Mouse (Mus musculus) gonadal fat pad, adult 2 months (tissue): ENCODE results near the gene Prr7. TPM values are rescaled to one million over a fixed set of nuclear protein-coding genes. Genes with fewer than 3 reads are reported as not detected.
"Not testable (repeated sequence)": the region's sequence is repeated elsewhere in the genome, so short reads cannot be mapped to it uniquely, and the experiment has no call there.

ENCODE experiments used
- DNase-seq: peaks from one replicate; pipeline ENCODE4 v3.0.0-alpha.2; 2012; ENCODE audit warnings: low read depth
- polyA plus RNA-seq: library from polyadenylated mRNA; depleted of rRNA; stranded (reverse); fragments of >200 nt; gene quantifications from 2 replicates; pipeline ENCODE4 v1.2.3, GENCODE M21; 2012; rRNA removed

The Prr7 gene
- polyA plus RNA-seq = 1.9 and 3.4 TPM in 2 replicates

DNA sequence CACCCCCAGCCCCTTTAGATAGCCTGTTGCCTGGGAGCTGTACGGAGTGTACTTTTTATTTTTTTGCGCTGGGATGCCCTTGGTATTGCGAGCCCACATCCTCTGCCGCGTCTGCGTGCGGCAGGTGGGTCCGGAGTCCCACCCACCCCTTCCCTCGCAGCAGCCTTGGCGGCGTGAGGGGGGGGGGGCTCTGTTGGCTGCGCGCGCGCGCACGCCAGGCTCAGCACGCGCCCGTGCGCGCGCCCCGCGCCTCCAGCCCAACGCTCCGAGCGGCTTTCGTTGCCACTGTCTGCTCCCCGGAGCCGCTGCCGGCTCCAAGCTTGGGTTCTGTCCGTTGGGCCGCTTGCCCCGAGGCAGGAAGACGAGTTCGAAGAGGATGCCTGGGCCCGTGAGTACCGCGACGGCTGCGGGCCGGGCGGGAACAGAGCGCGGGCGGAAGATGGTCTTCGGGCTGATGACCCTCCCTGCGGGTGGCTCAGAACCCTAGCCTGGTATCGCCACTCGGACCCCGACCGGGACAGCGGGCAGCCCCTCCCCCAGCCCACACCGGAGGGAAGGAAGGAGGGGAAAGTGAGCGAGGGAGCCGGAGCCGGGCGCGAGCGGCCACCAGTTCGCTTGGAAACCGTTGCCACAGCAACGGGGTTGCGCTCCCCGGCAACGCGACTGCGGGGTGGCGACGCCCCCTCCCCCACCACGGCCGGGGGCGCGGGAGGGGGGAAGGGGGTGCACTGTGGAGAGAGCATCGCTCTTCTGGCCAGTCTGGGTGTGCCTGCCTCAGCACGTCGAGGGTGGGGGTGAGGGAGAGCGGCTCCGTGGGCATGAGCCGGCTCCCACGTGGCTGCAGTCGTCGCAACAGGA lies at the start of gene Prr7:
Prr7 (plus strand) TSS at position 241 of the 858 bp plus-strand sequence.
- no peak for DNase-seq

DNA sequence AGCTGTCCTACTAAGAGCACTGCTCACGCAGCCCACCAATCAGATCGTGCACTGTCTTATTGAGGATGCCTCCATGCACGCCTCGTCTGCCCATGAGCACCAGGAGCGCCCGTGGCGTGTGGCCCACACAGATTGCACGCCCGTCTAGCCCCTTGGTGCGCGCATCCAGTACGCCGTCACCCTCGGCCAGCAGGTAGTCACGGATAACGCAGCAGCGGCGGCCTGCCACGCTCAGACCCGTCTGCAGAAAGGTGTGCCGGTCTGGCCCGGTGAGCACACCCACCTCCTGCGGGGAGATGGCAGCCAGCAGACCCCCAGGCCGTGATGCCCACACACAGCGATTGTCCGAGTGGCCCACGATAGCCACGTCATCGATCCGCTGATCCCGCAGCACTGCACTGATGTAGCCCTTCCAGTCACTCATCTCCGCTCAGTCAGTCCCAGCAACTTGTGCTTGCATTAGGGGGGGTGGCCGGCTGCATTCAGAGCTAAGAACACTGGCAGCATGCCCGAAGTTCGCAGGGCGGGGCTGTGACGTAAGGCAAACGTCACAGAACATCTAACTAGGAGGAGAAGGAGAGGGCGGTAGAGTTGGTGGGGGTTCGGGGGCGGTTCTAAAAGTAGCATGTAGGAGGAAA lies 49.2 kb upstream of the Prr7 start, which contains the start of gene Pfn3:
Pfn3 (minus strand) TSS at position 490 of the 638 bp plus-strand sequence.
- DNase-seq = no peak

DNA sequence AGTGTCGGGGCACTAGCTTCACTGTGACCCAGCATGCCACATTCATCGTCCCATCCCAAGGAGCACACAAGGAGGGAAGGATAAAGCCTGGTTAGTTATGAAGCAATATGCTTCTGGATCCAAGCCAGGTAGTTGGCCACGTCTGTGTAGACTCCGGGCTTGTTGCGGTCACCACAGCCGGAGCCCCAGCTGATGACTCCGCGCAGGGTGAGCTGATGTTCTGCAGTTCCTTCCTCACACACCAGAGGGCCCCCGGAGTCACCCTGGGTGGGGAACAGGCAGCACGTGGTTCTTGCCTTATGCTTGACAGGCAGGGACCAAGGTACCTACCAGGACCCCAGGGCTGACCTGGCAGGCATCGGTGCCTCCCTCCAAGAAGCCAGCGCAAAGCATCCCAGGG lies 46.1 kb upstream of the Prr7 start:
- no peak for DNase-seq

DNA sequence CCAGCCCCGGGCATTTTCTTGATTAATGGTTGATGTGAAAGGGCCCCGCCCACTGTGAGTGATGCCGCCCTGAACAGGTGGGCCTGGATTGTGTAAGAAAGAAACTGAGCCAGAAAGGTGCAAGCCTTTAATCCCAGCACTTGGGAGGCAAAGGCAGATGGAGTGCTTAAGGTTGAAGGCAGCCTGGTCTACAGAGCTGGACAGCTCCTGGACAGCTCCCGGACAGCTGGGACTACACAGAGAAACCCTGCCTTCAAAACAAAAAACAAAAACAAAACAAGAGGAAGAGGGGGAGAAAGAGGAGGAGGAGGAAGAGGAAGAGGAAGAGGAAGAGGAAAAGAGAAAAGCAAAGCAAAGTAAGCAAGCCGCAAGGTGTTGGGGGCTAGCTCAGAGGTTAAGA lies 44.9 kb upstream of the Prr7 start:
- no peak for DNase-seq

DNA sequence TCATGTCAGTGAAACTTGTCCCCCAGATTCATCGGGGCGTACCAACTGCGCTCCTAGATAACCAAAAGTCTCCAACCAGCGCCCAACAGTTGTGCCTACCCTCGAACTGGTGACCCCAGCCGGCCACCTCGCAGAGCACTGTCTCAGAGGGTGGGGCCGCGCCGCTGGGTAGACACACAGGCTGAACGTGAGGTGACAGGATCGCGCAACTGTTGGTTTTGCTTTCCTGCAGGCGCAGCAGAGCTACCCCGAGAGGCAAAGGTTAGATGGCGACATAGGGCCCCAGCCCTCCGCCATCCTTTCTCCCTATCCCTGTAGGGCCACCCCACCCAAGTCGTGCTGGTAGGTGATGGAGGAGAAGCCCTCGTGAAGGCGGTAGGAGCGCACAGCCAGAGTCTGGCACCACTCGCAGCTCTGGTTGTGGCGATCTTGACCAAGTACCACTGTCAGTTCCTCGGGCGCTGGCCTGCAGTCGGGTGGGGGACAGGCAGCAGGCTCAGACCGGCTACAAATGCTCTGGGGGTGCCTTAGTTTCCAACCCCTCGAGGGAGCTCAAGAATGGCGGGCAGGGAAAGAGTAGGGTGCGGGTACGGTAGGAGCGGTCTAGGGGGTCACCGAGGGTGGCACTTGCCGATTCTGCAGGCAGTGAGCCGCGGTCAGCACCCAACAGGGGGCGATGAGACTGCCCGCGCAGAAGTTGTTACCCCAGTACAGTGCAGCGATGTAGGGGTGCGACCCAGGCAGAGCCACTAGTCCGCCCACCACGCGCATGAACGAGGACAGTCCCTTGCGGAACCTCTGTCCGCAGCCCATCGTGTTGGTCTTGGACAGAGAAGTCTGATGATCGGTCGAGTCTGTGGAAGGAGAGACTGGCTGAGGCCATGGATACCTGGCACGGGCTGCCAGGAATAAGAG lies 43.8 kb upstream of the Prr7 start:
- no peak for DNase-seq

DNA sequence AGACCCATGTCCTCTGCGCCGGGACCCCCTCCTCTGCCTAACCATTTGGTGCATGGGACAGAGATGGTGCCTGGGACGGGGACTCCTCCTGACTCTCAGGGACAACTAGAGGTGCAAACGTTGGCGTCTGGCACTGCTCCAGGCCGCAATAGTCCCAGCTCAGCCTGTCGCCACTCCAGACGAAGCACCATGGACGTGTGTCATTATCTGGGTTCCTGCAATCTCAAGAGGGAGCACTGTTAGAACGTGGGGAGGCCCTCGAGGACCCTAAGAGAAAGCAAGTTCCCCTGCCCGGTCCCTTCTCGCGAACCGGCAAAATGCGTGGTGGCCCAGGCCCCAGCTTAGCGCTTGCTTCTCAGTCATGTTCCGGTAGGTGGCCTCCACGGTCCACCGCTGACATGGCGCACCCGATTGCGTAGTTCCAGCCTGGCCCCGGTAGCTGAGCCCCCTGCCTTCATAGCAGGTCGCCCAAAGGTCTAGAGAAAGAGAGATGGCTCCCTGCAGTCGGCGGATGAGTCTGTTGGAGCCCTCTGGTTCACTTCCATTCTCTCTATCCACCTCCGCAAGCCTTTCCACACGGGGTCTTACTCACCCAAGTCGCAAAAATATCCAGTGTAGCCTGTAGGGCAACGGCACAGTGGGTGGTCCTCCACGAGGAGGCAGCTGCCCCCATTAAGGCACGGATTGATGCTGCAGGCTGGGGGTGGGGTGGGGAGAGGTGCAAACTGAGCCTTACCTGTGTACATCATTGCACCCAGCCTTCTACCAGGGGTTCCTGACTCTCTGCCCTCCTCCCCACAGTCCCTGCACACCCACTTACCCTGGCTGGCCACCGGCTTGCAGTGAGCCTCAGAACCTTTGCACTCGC lies 42.9 kb upstream of the Prr7 start:
- DNase-seq = no peak

DNA sequence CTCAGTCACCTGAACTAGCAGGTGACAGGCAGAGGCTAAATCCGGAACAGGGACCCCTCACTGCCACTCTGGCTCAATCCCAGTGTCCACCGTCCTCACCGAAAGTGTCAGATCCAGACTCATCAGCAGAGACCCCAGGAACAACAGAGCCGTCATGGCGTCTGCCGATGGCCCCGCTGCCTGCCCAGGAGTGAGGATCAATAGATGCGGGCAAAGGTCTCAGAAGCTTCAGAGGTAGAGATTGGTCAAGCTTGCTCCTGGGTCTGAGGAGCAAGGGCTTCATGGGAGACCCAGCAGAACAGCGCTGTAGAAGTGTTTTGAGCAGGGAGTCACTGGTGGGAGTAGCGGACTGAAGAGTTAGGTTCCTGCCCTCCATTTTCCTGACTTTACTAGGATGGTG lies 37.5 kb upstream of the Prr7 start, which contains the start of gene F12:
F12 (minus strand) TSS at position 181 of the 400 bp plus-strand sequence.
- DNase-seq = no peak

DNA sequence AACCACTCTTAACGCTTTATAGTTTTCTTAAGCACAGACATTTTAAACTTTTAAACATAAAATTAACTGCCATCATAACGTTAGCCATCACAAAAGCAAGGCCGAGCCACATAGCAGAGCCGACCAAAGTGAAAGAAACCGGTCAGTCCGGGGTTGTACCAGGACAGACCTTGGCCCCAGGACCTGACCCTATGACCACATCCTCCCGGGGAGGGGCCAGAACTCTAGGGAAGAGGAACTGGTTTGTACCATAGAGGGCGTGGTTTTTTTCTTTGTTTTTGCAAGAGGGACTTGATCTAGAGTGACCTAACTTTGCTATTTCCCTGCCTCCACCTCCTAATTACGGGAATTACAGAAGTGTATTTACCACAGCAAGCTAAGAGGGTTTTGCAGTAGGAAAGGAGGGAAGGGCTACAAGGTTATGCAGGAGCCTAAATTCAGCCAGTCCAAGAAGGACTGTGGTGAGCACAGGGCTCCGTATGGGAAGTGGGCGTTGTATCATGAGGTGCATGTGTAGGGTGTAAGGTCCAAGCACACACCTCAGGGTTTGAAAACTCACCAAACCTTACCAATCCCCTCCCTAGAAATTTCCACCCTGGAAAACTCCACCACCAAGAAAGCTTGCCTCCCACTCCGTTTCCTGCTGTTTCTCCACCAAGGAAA lies 34.7 kb upstream of the Prr7 start:
- DNase-seq = no peak

DNA sequence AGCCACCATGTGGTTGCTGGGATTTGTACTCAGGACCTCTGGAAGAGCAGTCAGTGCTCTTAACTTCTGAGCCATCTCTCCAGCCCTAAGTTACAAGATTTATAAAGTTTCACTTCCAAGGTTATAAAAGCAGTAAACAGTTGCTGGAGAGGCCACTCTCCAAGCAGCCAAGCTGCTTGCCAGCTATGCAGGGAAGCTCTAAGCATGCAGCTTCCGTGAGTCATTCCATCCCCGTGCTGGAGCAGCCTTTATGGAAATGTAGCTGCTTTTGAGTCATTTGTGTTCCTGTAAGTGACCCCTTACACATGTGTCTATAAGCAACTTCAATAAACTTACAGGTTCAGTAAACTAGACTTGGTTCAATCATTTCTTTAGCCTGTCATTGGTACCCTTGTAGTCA lies 33.5 kb upstream of the Prr7 start:
- DNase-seq = no peak

DNA sequence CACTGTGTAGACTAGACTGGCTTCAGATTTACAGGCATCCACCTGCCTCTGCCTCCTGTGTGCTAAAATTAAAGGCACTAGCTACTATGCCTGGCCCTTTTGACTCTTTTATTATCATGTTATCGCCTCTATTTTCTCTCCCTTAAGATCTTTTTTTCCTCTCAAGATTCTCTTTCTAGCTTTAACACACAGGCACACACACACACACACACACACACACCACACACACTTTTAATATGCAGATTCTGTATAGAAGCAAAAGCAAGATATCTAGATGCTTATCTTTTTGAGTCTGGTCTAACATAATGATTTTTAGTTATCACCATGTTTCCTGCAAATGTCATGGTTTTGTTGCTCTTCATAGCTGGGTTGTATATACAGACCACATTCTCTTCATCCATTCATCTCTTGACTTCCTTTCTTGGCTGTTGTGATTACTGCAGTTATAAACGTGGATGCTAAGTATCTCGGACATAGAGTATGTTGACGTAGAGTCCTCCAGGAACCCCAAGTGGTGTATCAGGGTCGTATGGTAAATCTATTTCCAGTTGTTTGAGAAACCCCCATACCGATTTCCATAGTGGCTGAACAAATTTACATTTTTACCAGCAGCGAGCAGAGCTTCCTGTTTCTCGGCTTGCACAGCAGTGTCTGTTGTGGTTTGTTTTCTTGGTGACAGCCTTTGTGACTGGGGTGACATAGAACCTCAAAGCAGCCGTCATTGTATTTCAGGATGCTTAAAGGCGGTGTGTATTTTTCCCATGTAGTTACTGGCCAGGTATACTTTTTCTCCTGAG lies 32.0 kb upstream of the Prr7 start:
- no peak for DNase-seq

DNA sequence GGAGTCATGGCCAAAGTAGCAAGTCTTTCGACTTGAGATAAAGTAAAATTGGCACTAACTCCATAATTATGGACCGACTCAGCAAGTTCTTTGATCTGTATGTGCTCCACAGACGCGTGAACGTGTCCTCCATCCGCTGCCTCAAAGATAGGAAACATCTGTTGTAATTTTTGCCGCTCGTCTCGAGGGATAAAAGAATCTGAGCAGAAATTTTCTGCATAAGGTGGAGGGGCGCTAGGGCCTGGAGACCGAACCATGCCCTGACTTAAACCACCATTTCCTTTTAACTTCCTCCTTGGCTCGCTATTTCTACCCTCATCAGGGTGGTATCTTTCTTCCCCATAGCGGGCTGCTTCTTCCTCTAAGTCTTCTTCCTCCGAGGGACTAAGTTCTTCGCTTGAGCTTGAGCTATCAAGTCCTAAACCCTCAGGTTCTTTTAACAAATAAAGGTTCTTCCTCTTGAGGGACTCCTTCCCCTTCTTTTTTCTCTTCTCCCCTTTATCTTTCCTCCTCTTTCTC lies 26.9 kb upstream of the Prr7 start:
- DNase-seq = not testable (repeated sequence)

DNA sequence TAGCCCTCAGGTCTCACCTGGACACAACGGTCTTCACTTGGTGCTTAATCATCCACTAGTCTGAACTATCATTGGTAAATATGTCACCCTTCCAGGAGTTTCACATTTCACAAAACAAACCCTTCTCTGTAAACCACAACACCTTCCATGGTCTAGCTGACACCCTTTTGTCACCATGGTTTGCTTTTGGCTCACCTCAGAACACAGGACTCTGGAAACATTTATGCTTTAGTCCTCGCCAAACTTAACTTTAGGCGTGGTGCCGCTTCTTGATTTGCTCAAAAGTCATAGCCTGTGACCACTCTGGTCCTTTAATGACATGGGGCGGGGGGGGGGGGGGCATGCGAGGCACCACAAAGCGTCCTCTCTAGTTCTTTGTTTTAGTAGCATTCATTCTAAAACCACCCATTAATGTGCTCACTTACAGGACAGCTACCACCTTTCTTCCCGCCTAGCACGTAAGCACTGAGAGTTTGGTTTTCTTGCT lies 20.2 kb upstream of the Prr7 start:
- DNase-seq = no peak

DNA sequence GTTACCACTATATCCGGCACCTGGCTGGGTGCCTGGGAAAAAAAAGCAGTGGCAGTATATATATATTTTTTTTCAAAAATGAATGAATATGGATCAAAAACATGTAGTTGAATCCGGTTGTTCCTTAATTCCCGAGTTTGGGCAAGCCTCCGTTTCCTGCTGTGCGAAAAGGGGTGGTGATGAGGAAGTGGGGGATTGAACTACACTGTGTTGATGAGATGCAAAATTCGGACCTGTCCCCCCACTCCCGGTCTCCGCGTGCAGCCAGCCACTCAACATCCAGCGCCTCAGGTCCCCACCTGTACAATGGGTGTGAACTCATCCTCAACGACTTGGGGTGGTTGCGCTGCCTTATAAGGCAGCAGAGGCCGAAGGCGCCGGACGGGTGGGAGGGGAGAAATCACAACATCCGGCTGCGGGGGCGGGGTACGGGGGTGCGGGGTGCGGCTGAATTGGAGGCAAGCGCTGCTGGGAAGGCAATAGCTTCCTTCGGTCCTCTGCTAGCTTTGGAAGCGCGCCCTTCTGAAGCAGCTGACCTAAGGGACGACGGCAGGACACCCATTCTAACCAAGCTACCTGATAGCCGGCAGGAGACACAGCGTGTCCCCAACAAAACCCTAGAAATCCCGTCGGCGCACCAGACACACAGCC lies 19.7 kb upstream of the Prr7 start:
- DNase-seq = no peak

DNA sequence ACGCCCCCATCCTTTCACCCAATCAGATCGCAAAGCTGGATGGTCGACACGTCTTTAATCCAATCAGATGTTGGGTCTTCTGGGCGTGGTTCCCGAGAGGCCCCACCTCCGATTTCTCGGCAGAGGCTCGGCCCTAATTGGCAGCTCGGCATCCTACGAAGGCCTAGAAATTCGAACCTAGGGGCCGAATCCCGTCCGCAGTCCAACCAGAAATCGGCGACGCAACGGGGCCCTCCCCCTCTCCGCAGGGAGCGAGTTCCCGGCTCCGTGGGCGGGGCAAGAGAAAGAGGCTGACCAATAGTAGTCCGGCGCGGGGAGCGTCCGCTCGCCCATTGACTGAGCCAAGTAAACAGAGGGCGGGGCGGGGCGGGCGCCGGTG lies 19.1 kb upstream of the Prr7 start, which contains the start of gene Grk6:
Grk6 (plus strand) TSS at position 136 of the 379 bp plus-strand sequence.
- peak; percentile 93 for DNase-seq

DNA sequence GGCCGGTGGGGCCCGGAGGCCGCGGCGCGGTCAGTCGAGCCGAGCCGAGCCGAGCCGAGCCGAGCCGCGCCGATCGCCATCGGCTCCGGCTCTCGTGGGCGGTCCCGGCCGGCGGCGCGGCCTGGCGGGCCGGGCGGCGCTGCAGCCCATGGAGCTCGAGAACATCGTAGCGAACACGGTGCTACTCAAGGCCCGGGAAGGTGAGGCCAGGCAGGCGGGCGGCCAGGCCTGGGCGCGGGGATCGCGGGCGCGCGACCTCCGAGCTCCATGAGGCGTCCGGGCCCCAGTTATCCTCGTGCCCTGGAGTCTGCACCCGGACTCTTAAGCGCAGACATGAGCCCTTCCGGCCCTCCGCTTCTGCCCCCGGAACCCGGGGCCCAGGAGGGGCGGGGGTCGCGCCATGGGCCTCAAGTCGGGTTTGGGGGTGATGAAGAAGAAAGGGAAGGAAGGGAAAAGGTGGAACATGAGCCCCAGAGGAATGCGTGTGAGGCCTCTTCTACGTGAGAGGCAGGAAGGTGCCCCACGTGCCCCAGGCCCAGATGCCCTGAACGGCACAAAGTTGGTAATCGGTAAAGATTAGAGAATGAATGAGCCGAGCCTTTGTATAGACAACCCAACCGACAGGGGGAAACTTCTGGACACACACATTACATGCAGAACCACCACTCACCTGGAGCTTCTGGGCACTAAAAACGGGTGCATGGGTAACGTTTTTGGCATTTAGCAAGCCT lies 18.5 kb upstream of the Prr7 start:
- DNase-seq = no peak

DNA sequence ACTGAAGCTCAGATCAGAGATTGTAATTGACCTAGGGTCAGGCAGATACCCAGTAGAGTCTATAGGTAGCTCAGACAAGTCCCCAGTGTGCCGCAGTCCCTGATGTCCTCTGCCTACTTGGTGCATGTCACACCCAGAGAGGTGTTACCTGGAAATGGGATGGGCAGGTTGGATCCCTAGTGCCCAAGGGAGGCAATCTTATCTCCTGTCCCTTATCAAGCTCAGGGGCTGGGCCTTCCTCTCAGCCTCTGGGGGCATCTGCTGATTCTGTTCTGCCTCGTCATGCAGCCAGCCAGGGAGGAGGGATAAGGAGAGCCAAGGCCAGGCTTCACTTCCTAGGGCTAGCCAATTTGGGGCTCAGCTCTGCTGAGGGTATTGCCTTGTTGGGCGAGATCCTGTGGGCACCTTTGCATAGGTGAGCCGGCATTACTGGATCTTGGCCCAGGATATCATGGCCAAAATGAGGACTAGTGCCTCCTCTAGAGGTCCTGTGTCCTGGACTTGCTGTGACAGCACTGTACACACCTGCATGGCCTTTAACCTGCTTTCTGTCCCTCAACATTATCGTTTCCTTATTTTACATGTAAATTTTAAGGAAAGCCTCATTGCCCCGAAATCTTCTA lies 17.5 kb upstream of the Prr7 start:
- DNase-seq = no peak

DNA sequence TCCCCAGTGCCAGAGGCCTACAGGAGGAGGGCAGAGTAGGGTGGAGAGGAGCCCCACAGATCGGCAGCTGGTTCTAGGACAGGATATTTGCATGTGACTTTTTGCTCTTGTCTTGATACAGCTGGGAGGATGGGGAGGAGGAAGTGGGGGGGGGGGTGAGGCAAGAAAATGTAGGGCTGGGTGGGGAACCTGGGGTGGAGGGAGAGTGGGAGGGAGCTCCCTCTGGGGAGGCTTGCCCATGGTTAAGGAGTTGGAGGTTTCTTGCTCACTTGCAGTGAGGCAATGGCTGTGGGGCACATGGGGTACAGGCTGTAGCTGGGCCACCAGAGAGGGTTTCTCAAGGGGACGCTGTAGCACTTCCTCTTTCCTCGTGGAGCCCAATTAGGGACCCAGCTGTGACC lies 16.5 kb upstream of the Prr7 start:
- DNase-seq = no peak

DNA sequence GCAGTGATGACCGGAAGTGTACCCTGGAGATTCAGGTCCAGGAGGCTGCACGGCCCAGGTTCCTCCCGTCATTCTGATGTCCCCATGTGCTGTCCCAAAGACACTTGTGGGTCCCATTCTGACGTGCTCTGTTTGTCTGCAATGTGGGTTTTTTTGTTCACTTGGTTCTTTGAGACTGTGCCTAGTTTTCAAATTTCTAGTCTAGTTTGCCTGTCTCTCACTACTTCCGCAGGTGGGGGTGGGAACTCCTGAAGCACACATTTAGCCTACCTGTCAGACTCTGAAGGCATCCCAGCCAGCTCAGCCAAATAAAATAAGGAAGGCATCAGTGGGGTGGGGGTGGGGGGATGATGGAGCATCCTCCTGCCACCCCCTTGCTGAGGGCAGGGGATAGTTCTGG lies 15.9 kb upstream of the Prr7 start:
- no peak for DNase-seq
